Mouse (Mus musculus) layer of hippocampus, adult 8-10 months (tissue): ENCODE measurements around the gene Robo2. TPM values are rescaled to one million over a fixed set of nuclear protein-coding genes. Genes with fewer than 3 reads are reported as not detected.

Experiments used
- DNase-seq, 2 experiments: peaks; one replicate each; pipeline ENCODE4 v3.0.0; 2022; ENCODE audit warnings: low spot score in 2 of 2
- total RNA-seq, 4 experiments: library from RNA; stranded (reverse); gene quantifications; 2 replicates each; pipeline ENCODE4 v1.2.4; 2022

Gene Robo2
- 100 to 1,000 TPM in 1 of 4 experiments, 10 to 100 TPM in 3; 97.2 to 101 (median 99.2) TPM for total RNA-seq

GRCm38 (mm10) chr16:74411481-74412251 is at the start of gene Robo2:
Robo2 (minus strand) TSS chr16:74411825.
- DNase-seq: peak; percentile 50 to 55

DNA sequence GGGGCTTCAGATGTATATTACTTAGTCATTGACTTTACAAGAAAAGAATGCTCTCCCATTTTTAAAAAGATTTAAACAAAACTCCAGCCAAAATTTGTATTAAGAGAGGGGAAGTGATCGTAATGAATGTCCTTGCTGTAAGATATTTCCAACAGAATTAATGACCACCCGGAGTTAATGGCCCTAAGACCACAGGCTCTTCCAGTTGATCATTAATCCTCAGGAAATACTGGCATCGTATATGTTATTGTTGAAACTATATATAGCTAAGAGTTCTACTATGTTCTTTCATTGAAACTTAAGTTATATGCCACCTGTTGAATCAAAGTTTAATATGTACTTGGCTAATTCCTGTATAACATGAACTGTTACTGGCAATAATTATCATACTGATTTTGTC is 46.5 kb upstream of the Robo2 start:
- DNase-seq: no peak

- DNase-seq: no peak
Observed at GRCm38 (mm10) chr16:74457736-74458135, 46.1 kb upstream of the Robo2 start.

- DNase-seq: no peak
Observed at GRCm38 (mm10) chr16:74456808-74457470, 45.3 kb upstream of the Robo2 start.

GRCm38 (mm10) chr16:74455179-74455578 is 43.6 kb upstream of the Robo2 start:
- DNase-seq: no peak

DNA sequence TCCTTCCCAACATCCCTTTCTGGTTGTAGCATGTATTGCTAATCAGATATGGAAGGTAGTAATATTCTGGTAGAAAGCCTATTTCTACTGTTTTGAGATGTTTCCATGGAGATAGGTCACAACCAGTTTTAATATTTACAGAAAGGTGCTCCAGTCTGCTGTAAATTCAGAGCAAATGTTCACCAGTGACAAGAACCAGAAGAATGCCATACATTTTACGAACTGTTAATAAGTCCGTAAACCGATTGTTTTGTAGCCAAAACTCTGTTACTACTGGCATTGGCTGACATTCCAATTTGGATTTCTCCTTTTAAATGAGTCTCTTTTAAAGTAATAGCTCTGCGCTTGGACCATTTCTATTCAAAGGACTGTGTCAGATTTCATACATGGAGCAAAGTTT is 36.4 kb upstream of the Robo2 start:
- no peak for DNase-seq

DNA sequence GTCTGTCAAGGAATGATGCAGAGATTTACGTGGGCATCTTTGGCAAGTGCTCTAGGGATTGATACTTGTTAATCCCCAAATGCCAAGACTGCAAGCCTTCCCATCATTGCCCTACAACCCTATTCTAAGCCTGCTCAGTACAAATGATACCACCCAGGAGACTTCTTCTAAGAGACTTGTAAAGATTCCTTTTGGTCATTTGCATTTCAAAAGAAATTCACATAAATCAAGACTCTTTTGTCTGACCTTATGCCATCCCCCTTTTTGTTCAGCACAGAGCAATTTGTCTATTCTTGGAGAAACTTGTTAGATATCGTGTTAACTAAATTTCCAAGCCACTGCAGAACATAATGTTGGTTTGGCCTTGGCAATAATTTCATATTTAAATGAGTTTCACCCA is 15.4 kb upstream of the Robo2 start:
- no peak for DNase-seq

- DNase-seq: no peak
Observed at GRCm38 (mm10) chr16:74420324-74420723, 8.7 kb upstream of the Robo2 start.

GRCm38 (mm10) chr16:74412471-74413291 is 1.1 kb upstream of the Robo2 start:
- peak; percentile 43 to 63 for DNase-seq

GRCm38 (mm10) chr16:74411021-74411420 is 604 bp downstream of the Robo2 start:
- no peak for DNase-seq

DNA sequence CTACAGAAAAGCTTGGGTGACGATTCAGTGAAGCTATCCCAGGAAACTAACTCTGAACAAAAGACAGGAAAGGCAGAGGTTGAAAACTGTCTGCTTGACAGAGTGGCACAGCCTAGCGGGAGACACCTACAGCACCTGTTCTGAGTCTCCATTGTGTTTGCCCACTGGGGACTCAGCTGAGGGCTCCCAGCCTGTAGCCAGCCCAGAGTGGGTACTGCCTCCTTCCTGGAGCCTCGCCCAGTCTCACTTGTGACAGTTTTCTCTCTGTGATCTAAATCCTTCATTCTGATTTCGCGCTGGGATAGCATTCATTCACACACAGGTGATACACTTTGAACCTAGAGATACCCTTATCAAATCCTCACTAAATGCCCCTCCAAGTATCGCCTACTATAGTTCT is 1.5 kb downstream of the Robo2 start:
- no peak for DNase-seq

GRCm38 (mm10) chr16:74409548-74409947 is 2.1 kb downstream of the Robo2 start:
- no peak for DNase-seq

DNA sequence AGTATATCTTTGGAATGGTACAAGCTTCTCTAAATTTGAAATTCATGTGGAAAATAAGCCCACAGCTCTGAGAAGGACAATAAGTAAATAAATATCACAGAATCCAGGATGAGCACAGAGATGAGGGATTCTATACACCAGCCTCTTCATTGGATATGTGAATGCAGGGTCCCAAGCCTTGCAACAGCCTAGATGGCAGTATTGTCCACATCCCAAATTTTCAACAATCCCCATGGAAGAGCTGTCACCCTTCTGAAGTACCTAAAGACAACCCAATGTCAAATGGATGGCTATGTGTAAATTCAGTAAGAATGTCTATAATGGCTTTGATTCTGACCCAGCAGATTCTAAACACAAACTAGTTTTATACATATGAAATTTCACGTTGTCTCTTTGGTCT is 3.1 kb downstream of the Robo2 start:
- DNase-seq: no peak

DNA sequence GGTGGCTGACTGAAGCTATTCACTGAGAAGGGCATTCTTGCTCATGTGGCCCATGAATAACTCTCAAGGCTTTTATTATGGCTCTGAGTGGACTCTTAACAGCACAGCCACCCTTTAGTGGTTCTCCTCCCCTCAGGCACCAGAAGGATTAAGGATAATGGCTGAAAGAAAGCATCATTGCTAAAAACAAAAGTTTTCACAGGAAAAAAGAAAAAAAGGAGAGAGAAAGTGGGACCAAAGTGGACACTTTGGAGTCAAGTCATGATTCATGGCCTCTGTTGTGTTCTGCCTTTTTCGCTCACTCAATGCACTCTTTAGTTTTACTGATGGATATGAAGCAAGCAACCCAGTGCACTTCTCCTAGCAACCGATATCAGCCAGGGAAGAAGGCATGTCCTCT is 14.3 kb downstream of the Robo2 start:
- DNase-seq: no peak

- no peak for DNase-seq
Observed at GRCm38 (mm10) chr16:74395678-74396077, 15.9 kb downstream of the Robo2 start.

DNA sequence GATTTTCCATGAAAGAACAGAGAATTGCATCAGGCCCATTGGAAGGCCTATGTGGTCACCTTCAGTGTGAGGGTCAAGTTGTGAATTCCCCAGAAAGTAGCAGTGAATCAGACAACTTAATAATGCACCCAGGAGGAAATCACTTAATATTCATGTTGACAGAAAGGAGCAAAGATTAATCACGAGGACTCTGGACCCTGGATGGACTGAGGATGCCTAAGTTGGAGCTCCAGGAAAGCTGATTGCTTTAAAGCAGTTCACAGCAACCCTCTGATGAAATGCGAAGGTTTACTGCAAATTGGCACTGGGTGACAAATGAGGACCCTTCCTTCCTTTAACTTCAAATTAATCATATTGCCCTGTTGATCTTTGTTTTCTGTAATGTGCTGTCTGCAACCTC is 32.2 kb downstream of the Robo2 start:
- no peak for DNase-seq

DNA sequence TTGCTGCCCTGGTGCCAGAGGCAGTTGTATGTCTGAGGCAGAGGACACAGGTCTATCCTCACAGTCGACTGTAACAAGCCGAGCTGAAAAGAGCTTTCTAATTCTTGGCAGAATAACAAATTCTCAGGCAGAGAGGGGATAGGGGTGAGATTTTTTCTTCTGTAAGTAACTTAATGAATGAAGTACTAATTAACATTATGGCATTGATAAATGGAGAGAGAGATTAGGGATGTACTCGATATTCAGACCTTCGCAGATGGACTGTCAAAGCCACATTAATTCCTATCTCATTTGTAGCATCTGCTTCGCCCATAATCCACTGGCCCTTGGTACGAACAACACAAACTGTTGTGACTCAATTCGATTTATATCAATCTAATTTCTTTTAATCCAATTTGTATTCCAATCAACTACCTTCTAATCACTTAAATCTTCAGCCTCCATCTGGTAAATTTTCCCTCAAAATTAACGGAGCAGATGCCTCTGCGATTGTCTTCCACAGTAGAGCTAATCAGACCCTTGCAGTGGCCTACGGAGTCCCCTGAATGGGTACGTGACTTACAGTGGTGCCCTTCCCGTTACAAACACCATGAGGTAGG is 36.2 kb downstream of the Robo2 start:
- DNase-seq: no peak

GRCm38 (mm10) chr16:74374540-74374939 is 37.1 kb downstream of the Robo2 start:
- DNase-seq: no peak

DNA sequence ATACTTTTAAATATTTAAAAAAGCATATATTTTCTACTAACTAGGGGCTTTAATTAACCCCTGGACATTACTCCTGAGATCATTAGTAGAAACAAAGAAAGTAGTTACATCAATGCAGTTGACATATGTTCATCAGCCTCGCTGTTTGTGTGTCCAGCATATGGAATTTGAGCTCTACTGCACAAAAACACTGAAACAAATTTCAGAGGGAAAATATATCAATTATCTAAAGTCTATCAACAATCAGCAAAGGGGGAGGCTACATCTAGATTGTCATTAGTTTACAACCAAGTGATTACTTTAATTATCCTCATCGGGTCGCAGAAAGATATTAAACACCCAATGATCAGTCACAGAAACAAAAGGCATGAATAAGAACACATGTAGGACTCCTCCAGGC is 38.2 kb downstream of the Robo2 start:
- DNase-seq: no peak

DNA sequence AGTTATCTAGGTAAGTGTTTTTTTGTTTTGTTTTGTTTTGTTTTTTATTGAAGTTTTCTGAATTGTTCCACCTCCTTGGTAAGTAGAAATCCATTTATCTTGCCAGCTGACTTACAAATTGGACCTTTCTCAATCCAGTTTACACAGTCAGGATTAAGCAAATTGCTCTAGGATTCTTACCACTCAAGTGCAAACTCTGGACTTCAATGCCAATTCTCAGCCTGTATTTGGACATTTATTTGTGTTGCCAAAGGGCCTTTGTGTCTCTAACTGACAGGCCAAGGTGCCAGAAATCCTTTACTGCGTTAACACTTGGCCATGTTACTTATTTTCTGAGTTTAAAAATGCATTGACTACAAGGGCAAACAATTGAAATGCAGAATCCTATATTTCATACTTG is 38.7 kb downstream of the Robo2 start:
- DNase-seq: no peak

DNA sequence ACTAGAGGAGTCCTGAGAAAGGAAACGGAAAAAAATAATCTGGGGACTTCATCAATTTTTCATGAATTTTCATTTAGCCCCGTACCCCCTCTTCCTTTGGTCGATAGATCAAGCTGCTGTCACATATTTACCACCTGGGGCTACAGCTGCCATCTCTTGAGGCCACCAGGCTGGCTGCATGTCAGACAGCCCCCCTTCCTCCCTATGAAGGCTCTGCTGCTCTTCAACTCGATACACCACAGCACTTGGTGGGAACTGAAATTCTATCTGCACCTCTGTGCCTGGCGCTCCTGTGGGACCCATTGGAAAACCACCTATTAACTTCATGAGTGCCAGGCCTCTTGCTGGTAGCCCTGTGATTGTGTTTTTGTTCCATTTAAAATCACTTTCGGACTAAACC is 63.2 kb downstream of the Robo2 start:
- no peak for DNase-seq
